Mouse (Mus musculus) lung, postnatal 0 days (tissue): Measurements from ENCODE around the gene Eif4g3.

Source experiments
- CTCF ChIP-seq: IDR thresholded peaks from 2 replicates; pipeline ENCODE4 v1.5.1; 2016; ENCODE audit warnings: antibody characterized with exemption, mild to moderate bottlenecking
- EP300 ChIP-seq: IDR thresholded peaks from 2 replicates; pipeline ENCODE4 v1.6.1; 2016; ENCODE audit warnings: antibody characterized with exemption, mild to moderate bottlenecking, control low read depth

DNA sequence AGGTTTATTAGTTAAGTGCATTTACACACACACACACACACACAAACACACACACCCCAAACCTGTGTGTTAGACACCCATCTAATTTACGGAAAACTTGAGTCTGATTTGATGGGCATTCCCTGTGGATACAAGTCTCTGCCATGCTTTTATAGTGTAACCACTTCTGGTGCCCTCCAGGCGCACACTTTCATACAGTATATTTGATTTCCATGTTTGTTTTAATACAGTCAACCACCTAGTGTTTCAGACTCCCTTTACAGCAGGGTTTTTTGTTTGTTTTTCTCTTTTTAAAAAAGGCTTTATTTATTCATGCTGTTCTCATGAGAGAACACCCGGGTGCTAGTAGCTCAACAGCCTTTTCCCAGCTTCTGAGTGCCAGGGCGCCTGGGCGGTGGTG, 94.1 kb downstream of the Eif4g3 start:
- TF ChIP-seq CTCF (no peak), EP300 (no peak)
